Mouse (Mus musculus) intestine, embryonic 15.5 days (tissue): ENCODE results near the gene Sptlc2. TPM values are rescaled to one million over a fixed set of nuclear protein-coding genes. Genes with fewer than 3 reads are reported as not detected.

ENCODE experiments used
- ATAC-seq: fragments of 200-750 bp; cut with Nextera tagmentation; 2 replicates; pipeline ENCODE4 v1.8.0; 2017; ENCODE audit warnings: moderate TSS enrichment, moderate library complexity
- H3K27ac ChIP-seq: fragments of 300-500 bp; sonication (generic); 2 replicates; pipeline ENCODE4 v1.5.1; 2015; ENCODE audit warnings: mild to moderate bottlenecking, inconsistent platforms
- H3K27me3 ChIP-seq: fragments of 300-500 bp; sonication (generic); replicated peaks from 2 replicates; pipeline ENCODE4 v1.6.1; 2015; ENCODE audit warnings: inconsistent platforms
- H3K36me3 ChIP-seq: fragments of 300-500 bp; sonication (generic); 2 replicates; pipeline ENCODE4 v1.6.1; 2015; ENCODE audit warnings: inconsistent platforms
- H3K4me1 ChIP-seq: fragments of 300-500 bp; sonication (generic); replicated peaks from 2 replicates; pipeline ENCODE4 v1.6.1; 2015; ENCODE audit warnings: inconsistent platforms
- H3K4me2 ChIP-seq: fragments of 300-500 bp; sonication (generic); replicated peaks from 2 replicates; pipeline ENCODE4 v1.6.1; 2015; ENCODE audit warnings: mild to moderate bottlenecking, inconsistent platforms
- H3K4me3 ChIP-seq: fragments of 300-500 bp; sonication (generic); replicated peaks from 2 replicates; pipeline ENCODE4 v1.5.1; 2015; ENCODE audit warnings: inconsistent platforms
- H3K9ac ChIP-seq: fragments of 300-500 bp; sonication (generic); 2 replicates; pipeline ENCODE4 v1.6.1; 2015; ENCODE audit warnings: inconsistent platforms
- H3K9me3 ChIP-seq: fragments of 300-500 bp; sonication (generic); 2 replicates; pipeline ENCODE4 v1.6.1; 2016; ENCODE audit warnings: inconsistent platforms
- WGBS: fragments of 180-500 bp; shearing (Covaris S2); methylation state at CpG from one replicate; pipeline ENCODE4 v1.1.7; 2015; 5-methylcytosine and 5-hydroxymethylcytosine counted together
- polyA plus RNA-seq: library from polyadenylated mRNA; unstranded; fragments of >200 nt; fragmentation: Nextera tagmentation; extraction: Ambion mirVana; gene quantifications from 2 replicates; pipeline ENCODE4 v1.2.1, GENCODE M21; 2015

Sptlc2 gene
- polyA plus RNA-seq, 1 experiment from 2014 or later = 119 TPM

DNA sequence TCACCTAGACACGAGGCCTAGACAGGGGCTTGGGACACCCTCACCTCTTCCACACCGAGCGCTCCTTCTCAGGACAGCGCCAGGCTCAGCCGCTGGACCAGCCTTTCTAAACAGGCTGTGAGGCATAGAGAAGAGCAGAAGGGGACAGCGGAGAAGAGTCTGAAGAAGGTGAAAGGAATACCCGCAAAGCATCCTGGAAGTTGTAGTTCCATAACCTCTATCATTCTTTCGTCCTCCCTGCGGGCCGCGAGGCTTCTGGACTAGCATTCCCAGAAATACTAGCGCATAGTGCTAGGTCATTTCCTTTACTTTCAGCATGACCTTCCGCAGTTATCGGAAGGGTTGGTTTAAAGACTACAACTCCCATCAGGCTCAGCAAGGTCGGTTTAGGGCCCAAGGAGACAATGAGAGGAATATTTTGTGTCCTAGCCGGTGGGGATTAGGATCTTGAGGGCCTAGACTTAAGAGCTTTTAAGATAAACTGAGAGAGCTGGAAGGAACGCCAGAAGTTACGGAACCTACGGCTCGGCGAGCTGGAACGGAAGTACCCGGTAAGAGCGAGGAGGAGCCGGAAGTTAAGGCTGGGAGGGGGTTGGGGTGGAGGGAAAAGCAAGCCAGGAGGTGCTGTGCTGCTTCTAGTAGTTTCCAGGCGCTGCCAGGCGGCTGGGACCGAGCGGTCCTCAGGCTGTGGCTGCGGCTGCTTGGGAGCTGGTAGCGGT is 121.9 kb downstream of the Sptlc2 start, which contains the start of the genes Vipas39 and Ahsa1:
Vipas39 (minus strand) TSS at position 149 of the 719 bp plus-strand sequence.
Ahsa1 (plus strand) TSS at position 372 of the 719 bp plus-strand sequence.
- Histone ChIP-seq H3K4me2 (peak within 1 kb of the TSS; percentile 82), H3K27me3 (no peaks in the 10 kb centered on the region), H3K36me3 (peaks cover 19% of the 10 kb centered on the region), H3K4me1 (peaks cover 9% of the 10 kb centered on the region), H3K9ac (peak within 1 kb of the TSS; percentile 90), H3K4me3 (peak within 1 kb of the TSS; percentile 91), H3K9me3 (no peaks in the 10 kb centered on the region), H3K27ac (peak within 1 kb of the TSS; percentile 92)
- WGBS = under 1% methylated on average over 31 of the region's 31 CpGs
- peak; percentile 98 for ATAC-seq

DNA sequence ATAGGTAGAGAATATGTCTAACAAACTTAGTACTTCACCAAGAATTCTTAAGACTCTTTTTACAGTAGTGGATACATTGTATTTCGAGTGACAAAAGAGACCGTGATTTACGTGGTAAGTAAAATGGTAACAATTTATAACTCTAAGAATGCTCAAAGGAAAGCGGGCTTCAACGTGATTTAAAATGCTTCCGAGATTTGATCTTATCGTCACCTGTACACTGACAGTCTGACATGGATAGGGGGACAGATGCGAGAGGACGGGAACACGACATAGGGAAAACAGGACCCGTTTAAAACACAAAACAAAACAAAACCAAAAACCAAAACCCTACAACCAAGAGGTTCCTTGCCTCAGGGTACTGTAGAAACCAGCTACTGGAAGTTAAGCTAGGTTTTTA is 122.7 kb downstream of the Sptlc2 start:
- WGBS = 18% methylated on average over 11 of the region's 11 CpGs
- Histone ChIP-seq H3K9me3 (no peaks in the 10 kb centered on the region), H3K36me3 (peaks cover 16% of the 10 kb centered on the region), H3K27me3 (no peaks in the 10 kb centered on the region), H3K9ac (peak overlapping the region; percentile 90), H3K4me2 (peak overlapping the region; percentile 63), H3K4me1 (peaks cover 9% of the 10 kb centered on the region), H3K4me3 (peak overlapping the region; percentile 91), H3K27ac (peak overlapping the region; percentile 65; the same call in 1 of the 2 replicates)
- no peak for ATAC-seq

DNA sequence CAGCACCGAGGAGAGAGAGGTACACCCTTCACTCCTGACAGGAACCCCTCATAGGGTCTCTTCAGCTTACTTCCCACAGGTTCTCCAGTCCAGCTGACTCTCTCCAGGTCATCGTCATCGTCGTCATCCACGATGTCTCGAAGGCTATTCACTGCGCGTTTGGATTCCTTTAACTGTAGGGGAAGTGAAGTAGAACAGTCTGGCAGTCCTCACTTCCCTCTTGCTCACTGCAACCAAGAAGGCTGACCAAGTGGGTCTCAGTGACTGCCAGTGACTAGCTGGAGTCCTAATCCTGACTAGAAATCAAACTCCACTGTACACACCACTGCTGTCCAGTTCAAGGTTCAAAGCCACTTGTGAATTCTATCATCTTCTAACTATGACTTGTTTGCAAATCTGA is 127.6 kb downstream of the Sptlc2 start:
- no peak overlapping the region for H3K9ac ChIP-seq
- 96% methylated on average over 8 of the region's 8 CpGs for WGBS
- no peak overlapping the region for H3K27ac ChIP-seq
- no peak overlapping the region for H3K4me3 ChIP-seq
- H3K9me3 ChIP-seq = no peaks in the 10 kb centered on the region
- H3K36me3 ChIP-seq = peaks cover 13% of the 10 kb centered on the region; the same call in 1 of the 2 replicates
- H3K4me1 ChIP-seq = no peaks in the 10 kb centered on the region
- no peak for ATAC-seq
- no peak overlapping the region for H3K4me2 ChIP-seq
- H3K27me3 ChIP-seq = no peaks in the 10 kb centered on the region

DNA sequence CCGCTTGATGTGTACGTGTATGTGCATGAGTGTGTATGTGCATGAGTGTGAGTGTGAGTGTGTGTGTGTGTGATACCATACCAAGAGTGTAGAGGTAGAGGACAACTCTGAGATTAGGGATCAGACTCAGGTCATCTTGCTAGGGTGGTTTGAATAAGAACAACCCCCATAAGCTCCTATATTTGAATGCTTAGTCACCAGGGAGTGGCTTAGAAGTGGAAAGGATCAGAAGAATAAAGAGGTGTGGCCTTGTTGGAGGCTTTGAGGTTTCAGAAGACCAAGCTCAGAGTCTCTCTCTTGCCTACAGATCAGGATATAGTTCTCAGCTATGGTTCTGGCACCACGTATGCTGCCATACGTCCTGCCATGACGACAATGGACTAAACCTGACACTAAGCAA is 131.5 kb downstream of the Sptlc2 start:
- Histone ChIP-seq H3K36me3 (peaks cover 31% of the 10 kb centered on the region), H3K4me1 (no peaks in the 10 kb centered on the region), H3K9ac (no peak overlapping the region), H3K4me2 (no peak overlapping the region), H3K4me3 (no peak overlapping the region), H3K27ac (no peak overlapping the region), H3K27me3 (no peaks in the 10 kb centered on the region), H3K9me3 (no peaks in the 10 kb centered on the region)
- no peak for ATAC-seq
- 95% methylated on average over 5 of the region's 5 CpGs for WGBS

Other genes with a start within 250 kb of the Sptlc2 start
- gene Gstz1, start 241.2 kb downstream of the Sptlc2 start, polyA plus RNA-seq = 44.8 and 48.5 TPM in 2 replicates
- gene Pomt2, start 240.4 kb downstream of the Sptlc2 start, polyA plus RNA-seq = 12.9 and 13.1 TPM in 2 replicates
- gene Samd15, start 188.6 kb downstream of the Sptlc2 start, polyA plus RNA-seq = 1.1 and 1.7 TPM in 2 replicates
- gene Tmed8, start 187.9 kb downstream of the Sptlc2 start, polyA plus RNA-seq = 1.7 TPM in 2 replicates
- 0.25 and 0.36 TPM in 2 replicates for gene Noxred1, start 149.6 kb downstream of the Sptlc2 start, polyA plus RNA-seq
- gene Vipas39, start 122.1 kb downstream of the Sptlc2 start, polyA plus RNA-seq = 36.6 and 40.1 TPM in 2 replicates
- 228 and 230 TPM in 2 replicates for gene Ahsa1, start 121.9 kb downstream of the Sptlc2 start, polyA plus RNA-seq
- gene Ism2, start 88.7 kb downstream of the Sptlc2 start, polyA plus RNA-seq = 0.49 and 0.55 TPM in 2 replicates
- gene Slirp, start 55.5 kb upstream of the Sptlc2 start, polyA plus RNA-seq = 290 and 308 TPM in 2 replicates
- gene Alkbh1, start 55.7 kb upstream of the Sptlc2 start, polyA plus RNA-seq = 48.3 and 50.6 TPM in 2 replicates
- gene Snw1, start 83.9 kb upstream of the Sptlc2 start, polyA plus RNA-seq = 108 and 119 TPM in 2 replicates
- gene Gm5788, start 106.4 kb upstream of the Sptlc2 start, polyA plus RNA-seq = not detected in 2 replicates
- gene Gm8300, start 126.0 kb upstream of the Sptlc2 start, polyA plus RNA-seq = not detected in 2 replicates
- gene Oog1, start 214.3 kb upstream of the Sptlc2 start, polyA plus RNA-seq = not detected in 2 replicates
- gene Gm4027, start 230.5 kb upstream of the Sptlc2 start, polyA plus RNA-seq = not detected in 2 replicates